In genomic region chr6:28871725-28872420, GRCm38 (mm10) we compare ENCODE assay signal across 16 mouse cellular contexts. TPM values are rescaled to one million over a fixed set of nuclear protein-coding genes. Genes with fewer than 3 reads are reported as not detected.
A peak's percentile ranks its signal among the peaks of the same experiment; 100 is the strongest.
DNase-seq lines count a peak whose midpoint lies in the region; ATAC-seq and TF ChIP-seq lines count a peak whose summit lies in the region.
"Had no signal": no experiment of that assay in that cellular context is flagged by ENCODE, and none has a peak within 500 bp of the region (broad histone marks: within the 10 kb centered on the region; RNA-seq: fewer than 3 reads in every experiment).

No protein-coding gene starts in this region.

- DNase-seq in hindbrain, embryonic 14.5 days (ENCODE audit: low spot score), result no peak
- peak; percentile 51 to 66 for DNase-seq in right cerebral cortex, postnatal 10 days (ENCODE audit: low spot score in 2 of 2)
- DNase-seq in right cerebral cortex, postnatal 36 days (ENCODE audit: low spot score in 2 of 2), result no peak
- DNase-seq in yolk sac, embryonic 10.5 days (ENCODE audit: low spot score), result no peak
- DNase-seq in thymus, adult 2 months, result no peak
- DNase-seq: cerebellum, adult 9-10 months; embryo, embryonic 11 days; heart, postnatal 4 days; kidney, adult 18-20 months; kidney, postnatal 36 days; liver had no signal

- 0 out of 2 replicates have a peak, but pooled peaks have one; percentile 22 for ATAC-seq in hindbrain, embryonic 14.5 days (ENCODE audit: low FRiP score)
- no peak for ATAC-seq in hindbrain, embryonic 13.5 days (ENCODE audit: low FRiP score)
- peak; percentile 42 to 50; a peak in 3 of 4 replicates for ATAC-seq in hematopoietic stem cell, adult 5-6 weeks (replicated peaks in 1 of 2; ENCODE audit: insufficient read depth in 1 of 2, low FRiP score in 2 of 2, low TSS enrichment in 1 of 2, low read depth in 1 of 2, poor library complexity in 2 of 2, severe bottlenecking in 2 of 2)

- H3K4me3 ChIP-seq in hindbrain, embryonic 14.5 days (replicated peaks; ENCODE audit: low read length), result no peak overlapping the region
- no peak overlapping the region for H3K4me3 ChIP-seq in hindbrain, embryonic 13.5 days
- no peak overlapping the region for H3K4me3 ChIP-seq in thymus, adult 2 months (ENCODE audit: control insufficient read depth, insufficient read depth, low read length)
- H3K4me3 ChIP-seq: heart, embryonic 10.5 days; lung, embryonic 15.5 days had no signal

- no peak for TF ChIP-seq CTCF in thymus, adult 2 months (IDR thresholded peaks at IDR 0.05; ENCODE audit: borderline replicate concordance, control insufficient read depth, extremely low read depth, insufficient read depth, low read length, poor library complexity)

- H3K4me1 ChIP-seq in hindbrain, embryonic 14.5 days (replicated peaks; ENCODE audit: control insufficient read depth, insufficient read depth, low read length), result peaks cover 26% of the 10 kb centered on the region
- H3K4me1 ChIP-seq in hindbrain, embryonic 13.5 days (replicated peaks), result peaks cover 54% of the 10 kb centered on the region
- H3K4me1 ChIP-seq in thymus, adult 2 months (replicated peaks; ENCODE audit: control insufficient read depth, insufficient read depth, low read length), result no peaks in the 10 kb centered on the region

- 82% methylated on average over 5 of the region's 5 CpGs for WGBS in hindbrain, embryonic 14.5 days
- WGBS in hindbrain, embryonic 13.5 days, result 80% methylated on average over 5 of the region's 5 CpGs
- 58% methylated on average over 5 of the region's 5 CpGs for WGBS in thymus, adult 2 months

- H3K27ac ChIP-seq in hindbrain, embryonic 14.5 days, result no peak overlapping the region
- no peak overlapping the region for H3K27ac ChIP-seq in hindbrain, embryonic 13.5 days
- no peak overlapping the region for H3K27ac ChIP-seq in thymus, adult 2 months (ENCODE audit: control insufficient read depth, insufficient read depth, low read length)
- H3K27ac ChIP-seq: heart, embryonic 10.5 days; lung, embryonic 15.5 days had no signal

- no peaks in the 10 kb centered on the region for H3K36me3 ChIP-seq in hindbrain, embryonic 14.5 days (replicated peaks; ENCODE audit: control insufficient read depth, insufficient read depth)
- no peaks in the 10 kb centered on the region for H3K36me3 ChIP-seq in hindbrain, embryonic 13.5 days
- H3K36me3 ChIP-seq in thymus, adult 2 months (ENCODE audit: control insufficient read depth, insufficient read depth, low read length), result no peaks in the 10 kb centered on the region

- H3K9me3 ChIP-seq in hindbrain, embryonic 14.5 days (ENCODE audit: control insufficient read depth, low read length), result no peaks in the 10 kb centered on the region
- H3K9me3 ChIP-seq in hindbrain, embryonic 13.5 days, result no peaks in the 10 kb centered on the region
- H3K9me3 ChIP-seq: heart, embryonic 10.5 days; lung, embryonic 15.5 days had no signal

- no peaks in the 10 kb centered on the region for H3K27me3 ChIP-seq in hindbrain, embryonic 14.5 days (ENCODE audit: control insufficient read depth, insufficient read depth, low read length)
- H3K27me3 ChIP-seq in hindbrain, embryonic 13.5 days, result no peaks in the 10 kb centered on the region
- H3K27me3 ChIP-seq in thymus, adult 2 months (ENCODE audit: control insufficient read depth, insufficient read depth, low read length), result no peaks in the 10 kb centered on the region
- H3K27me3 ChIP-seq: CH12.LX; lung, embryonic 15.5 days had no signal

- no peak for TF ChIP-seq POLR2A in thymus, adult 2 months (IDR thresholded peaks at IDR 0.05; ENCODE audit: control insufficient read depth, extremely low read depth, insufficient read depth, low read length, poor library complexity)

- no peak overlapping the region for H3K9ac ChIP-seq in hindbrain, embryonic 14.5 days
- H3K9ac ChIP-seq in hindbrain, embryonic 13.5 days, result no peak overlapping the region
- H3K9ac ChIP-seq: lung, embryonic 15.5 days had no signal

- H3K4me2 ChIP-seq in hindbrain, embryonic 14.5 days (replicated peaks), result no peak overlapping the region
- H3K4me2 ChIP-seq in hindbrain, embryonic 13.5 days, result no peak overlapping the region
- H3K4me2 ChIP-seq: lung, embryonic 15.5 days had no signal

RNA-seq across cellular contexts. Expression of gene Lrrc4, which starts 40.3 kb away (rescaled TPM):
- polyA plus RNA-seq in hindbrain, embryonic 14.5 days (2014; fragmentation: Nextera tagmentation; extraction: Ambion mirVana), result 9.6 and 10.4 TPM in 2 replicates
- 5.6 and 6.4 TPM in 2 replicates for polyA plus RNA-seq in hindbrain, embryonic 13.5 days (2015; fragmentation: Nextera tagmentation; extraction: Ambion mirVana)
- not detected in 2 replicates for total RNA-seq in hematopoietic stem cell, adult 5-6 weeks (2017)
- polyA plus RNA-seq in thymus, adult 2 months (2012; rRNA removed), result 0.48 and 0.67 TPM in 2 replicates

Comparison
In these comparisons a context has a peak if more than half of its experiments do, and no peak if none do; other contexts are left out.
1. DNase-seq: peak in right cerebral cortex, postnatal 10 days (2 of 2); none in hindbrain, embryonic 14.5 days (single experiment), right cerebral cortex, postnatal 36 days (0 of 2), yolk sac, embryonic 10.5 days (single experiment) and thymus, adult 2 months (single experiment).